Mouse (Mus musculus): ENCODE measurements around the gene Rnf169.
A peak's percentile ranks its signal among the peaks of the same experiment; 100 is the strongest.
"Not testable (repeated sequence)": the region's sequence is repeated elsewhere in the genome, so short reads cannot be mapped to it uniquely, and the experiment has no call there.

Gene Rnf169

GRCm38 (mm10) chr7:99946356-99946755 lies 33.9 kb downstream of the Rnf169 start:
- no peak for DNase-seq (ENCODE audit: low spot score in 2 of 2)

DNA sequence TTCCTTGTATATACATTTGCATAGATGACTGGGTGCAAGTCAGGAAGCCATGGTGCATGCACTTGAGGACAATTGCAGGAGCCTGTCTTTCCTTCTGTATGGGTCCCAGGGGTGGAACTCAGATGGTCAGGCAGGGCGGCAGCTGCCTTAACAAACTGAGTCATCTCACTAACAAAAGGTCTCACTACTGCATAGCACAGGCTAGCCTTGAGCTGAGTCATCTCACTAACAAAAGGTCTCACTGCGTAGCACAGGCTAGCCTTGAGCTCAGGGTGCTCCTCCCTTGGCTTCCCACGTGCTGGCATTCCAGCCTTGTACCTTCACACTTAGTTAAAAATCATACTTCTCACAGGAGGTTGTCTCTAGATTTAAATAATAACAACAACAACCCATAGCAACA lies 34.3 kb downstream of the Rnf169 start:
- DNase-seq (ENCODE audit: low spot score in 2 of 2): no peak

DNA sequence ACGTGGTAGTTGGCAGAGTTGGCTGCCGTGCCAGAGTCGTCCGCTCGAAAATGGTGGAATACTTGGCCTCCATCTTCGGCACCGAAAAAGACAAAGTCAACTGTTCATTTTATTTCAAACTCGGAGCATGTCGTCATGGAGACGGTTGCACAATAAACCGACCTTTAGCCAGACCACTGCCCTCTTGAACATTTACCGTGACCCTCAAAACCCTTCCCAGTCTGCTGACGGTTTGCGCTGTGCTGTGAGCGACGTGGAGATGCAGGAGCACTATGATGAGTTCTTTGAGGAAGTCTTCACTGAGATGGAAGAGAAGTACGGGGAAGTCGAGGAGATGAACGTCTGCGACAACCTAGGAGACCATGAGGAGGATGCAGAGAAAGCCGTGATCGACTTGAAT lies 35.2 kb downstream of the Rnf169 start:
- not testable (repeated sequence) for DNase-seq (ENCODE audit: low spot score in 2 of 2)

GRCm38 (mm10) chr7:99944520-99944919 lies 35.7 kb downstream of the Rnf169 start:
- DNase-seq (ENCODE audit: low spot score in 2 of 2): no peak

DNA sequence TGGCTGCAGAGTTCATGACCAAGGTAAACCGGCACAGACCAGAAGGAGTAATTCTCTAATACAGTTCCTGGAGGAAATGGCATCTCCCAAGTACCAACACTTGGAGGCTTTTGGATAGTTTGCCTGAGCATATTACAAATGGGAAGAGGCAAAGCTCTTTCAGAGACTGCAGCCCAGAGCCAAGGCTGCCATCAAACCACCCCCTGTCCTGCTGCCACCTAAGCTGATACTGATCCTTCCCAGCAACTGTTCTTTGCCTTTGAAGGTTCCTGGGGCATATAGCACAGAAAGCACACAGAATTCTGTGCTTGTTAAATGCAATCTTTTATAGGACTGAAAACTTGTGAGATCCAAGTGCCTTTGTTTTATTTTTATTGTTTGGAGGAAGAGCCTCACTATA lies 39.6 kb downstream of the Rnf169 start:
- DNase-seq (ENCODE audit: low spot score in 2 of 2): no peak

- DNase-seq (ENCODE audit: low spot score in 2 of 2): no peak
Measured at GRCm38 (mm10) chr7:99935758-99936157, 44.5 kb downstream of the Rnf169 start.

- peak; percentile 71 to 82 for DNase-seq (ENCODE audit: low spot score in 2 of 2)
Measured at GRCm38 (mm10) chr7:99926916-99927714, 53.1 kb downstream of the Rnf169 start.

GRCm38 (mm10) chr7:99920416-99920815 lies 59.8 kb downstream of the Rnf169 start:
- DNase-seq (ENCODE audit: low spot score in 2 of 2): no peak

DNA sequence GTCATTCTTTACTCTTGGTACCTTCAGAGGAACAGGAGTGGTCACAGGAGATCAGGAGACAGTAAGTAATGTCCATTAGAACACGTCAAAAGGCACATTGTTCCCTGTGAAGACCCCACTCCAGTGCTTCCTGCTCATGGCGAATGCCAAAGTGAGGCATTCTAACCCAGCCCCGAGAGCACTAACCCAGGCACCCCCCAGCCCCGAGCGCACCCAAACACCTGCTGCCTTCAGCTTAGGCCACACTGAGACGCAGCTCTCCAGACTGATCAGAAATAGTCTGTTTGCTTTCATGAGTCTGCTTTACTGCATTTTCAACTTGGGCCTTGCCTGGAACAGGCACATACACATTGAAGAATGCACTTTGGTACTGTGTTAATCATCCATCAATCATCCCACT lies 60.3 kb downstream of the Rnf169 start:
- DNase-seq (ENCODE audit: low spot score in 2 of 2): no peak

DNA sequence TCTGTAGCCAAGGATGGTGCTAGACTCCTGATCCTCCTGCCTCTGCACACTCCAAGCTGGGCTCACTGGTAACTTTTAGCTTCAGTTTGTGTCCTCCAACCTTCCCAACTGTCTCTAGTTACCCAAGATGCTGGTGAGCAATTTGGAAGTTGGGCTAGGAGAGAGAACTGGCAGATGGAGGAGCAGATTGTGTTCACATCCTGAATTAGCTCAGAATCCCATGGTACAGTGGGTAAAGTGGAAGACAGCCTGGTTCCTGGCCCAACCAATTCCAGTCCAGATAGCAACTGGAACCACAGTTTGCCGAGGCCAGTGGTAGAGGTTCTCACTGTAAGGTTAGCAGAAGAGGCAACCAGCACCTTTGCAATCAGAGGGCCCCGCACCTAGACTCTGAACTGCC lies 61.1 kb downstream of the Rnf169 start:
- peak in 1 of 2 experiments; percentile 59 for DNase-seq (ENCODE audit: low spot score in 2 of 2)

GRCm38 (mm10) chr7:99917320-99917844 lies 62.9 kb downstream of the Rnf169 start:
- peak; percentile 67 to 71 for DNase-seq (ENCODE audit: low spot score in 2 of 2)

DNA sequence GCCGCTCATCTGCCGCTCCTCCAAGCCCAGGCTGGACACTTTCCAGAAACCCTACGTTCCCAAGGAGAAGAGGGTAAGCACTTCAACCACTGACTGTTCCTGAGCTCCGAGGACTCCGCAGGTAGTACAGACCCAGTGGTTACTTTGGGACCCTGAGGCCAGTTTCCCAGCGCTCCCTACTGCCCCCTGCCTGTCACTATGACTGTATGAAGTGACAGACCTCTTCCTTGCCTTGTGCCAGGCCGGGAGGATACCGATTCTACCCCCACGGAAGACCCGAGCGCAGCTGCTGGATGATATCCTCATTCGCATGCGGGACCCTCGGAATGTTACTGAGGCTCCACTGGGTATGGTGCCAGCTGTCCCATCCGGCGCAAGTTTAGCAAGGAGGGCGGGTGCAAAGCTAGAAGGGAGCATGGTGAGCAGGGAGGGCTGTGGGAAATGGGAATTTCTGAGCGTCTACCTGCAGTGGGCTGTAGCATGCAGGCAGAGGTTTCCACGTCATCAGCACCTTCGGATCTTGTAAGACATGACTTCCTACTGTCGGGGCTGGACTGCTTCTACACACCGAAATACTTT lies 63.4 kb downstream of the Rnf169 start:
- peak; percentile 54 to 58 for DNase-seq (ENCODE audit: low spot score in 2 of 2)

- DNase-seq (ENCODE audit: low spot score in 2 of 2): no peak
Measured at GRCm38 (mm10) chr7:99915511-99915910, 64.7 kb downstream of the Rnf169 start.

GRCm38 (mm10) chr7:99914316-99914715 lies 65.9 kb downstream of the Rnf169 start:
- DNase-seq (ENCODE audit: low spot score in 2 of 2): no peak

GRCm38 (mm10) chr7:99911038-99911437 lies 69.2 kb downstream of the Rnf169 start:
- DNase-seq (ENCODE audit: low spot score in 2 of 2): no peak

DNA sequence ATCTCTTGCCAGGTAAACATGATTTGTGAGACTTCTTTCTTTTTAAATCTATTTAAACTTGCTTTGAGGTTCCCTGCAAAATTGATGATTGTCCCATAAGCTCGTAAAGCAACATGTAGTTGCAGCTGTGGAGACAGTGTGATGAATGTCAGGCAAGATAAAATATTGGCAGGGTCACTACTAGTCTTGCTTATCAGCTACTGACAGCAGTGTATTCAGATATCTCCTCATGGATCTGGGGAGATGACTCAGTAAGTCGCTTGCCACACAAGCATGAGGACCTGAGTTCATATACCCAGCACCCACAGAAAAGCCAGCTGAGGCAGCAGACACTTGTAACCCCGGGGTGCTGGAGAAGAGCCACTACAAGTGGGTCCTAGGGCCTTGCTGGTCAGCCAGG lies 72.8 kb downstream of the Rnf169 start:
- no peak for DNase-seq (ENCODE audit: low spot score in 2 of 2)

- DNase-seq (ENCODE audit: low spot score in 2 of 2): no peak
Measured at GRCm38 (mm10) chr7:99906346-99906745, 73.9 kb downstream of the Rnf169 start.

DNA sequence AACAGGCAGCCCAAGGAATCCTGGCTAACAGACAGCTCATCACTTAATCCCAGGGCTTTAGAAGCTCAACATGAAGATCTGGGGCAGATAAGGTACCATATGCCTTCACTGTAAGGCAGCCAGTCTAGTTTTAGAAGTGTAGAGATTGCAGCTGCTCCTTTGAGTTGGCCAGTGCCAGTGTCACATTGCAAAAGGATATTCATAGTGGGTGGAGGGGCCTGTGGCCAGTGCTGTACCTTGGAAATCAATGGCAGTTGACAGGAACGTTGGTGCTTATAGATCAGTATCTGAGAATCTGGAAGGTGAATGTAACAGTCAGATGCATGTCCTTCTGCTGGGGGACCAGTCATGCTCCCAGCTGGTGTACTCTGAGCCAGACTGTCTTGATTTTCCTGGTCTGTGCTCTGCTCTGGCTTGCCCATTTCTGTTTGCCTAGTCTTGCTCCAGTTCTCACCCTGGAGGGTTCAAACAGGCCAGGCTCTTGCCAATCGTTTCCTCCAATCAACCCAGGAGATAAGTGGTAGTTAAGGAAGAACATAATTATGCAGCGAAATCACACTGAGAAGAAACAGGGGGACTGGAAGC lies 75.7 kb downstream of the Rnf169 start:
- no peak for DNase-seq (ENCODE audit: low spot score in 2 of 2)

DNA sequence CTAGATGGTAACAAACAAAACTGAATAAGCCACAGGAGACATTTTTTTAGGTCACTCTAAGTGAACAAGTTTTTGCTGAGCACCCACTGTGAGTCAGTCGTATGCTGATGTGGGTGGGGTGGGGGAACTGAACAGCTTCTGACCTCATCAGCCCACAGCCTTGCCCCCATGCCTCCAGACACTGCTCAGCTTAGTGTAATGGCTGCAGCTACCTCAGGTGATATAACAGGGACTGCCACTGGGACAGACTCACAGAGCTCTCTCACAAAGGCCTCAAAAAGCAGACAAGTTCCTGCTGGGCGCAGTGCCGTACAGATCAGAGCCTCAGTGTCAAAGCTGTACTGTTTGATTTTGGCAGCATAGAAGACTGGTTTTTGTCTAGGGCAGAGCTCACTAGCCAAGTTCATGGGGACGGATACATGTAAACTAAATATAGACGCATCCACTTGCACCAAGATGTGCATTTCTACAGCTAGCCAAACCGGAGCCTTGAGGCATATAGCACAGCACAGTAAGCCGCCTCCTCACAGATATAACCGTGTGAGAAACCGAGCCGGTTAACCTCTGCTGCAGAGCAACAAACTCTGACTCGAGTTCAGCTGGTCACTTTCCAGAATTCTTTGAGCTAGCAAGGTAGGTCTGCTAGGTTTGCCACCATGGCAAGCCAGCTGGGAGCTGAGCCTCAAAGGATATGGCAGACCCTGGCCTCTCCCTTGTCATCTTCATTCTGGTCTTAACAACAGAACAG lies 77.2 kb downstream of the Rnf169 start:
- no peak for DNase-seq (ENCODE audit: low spot score in 2 of 2)

DNA sequence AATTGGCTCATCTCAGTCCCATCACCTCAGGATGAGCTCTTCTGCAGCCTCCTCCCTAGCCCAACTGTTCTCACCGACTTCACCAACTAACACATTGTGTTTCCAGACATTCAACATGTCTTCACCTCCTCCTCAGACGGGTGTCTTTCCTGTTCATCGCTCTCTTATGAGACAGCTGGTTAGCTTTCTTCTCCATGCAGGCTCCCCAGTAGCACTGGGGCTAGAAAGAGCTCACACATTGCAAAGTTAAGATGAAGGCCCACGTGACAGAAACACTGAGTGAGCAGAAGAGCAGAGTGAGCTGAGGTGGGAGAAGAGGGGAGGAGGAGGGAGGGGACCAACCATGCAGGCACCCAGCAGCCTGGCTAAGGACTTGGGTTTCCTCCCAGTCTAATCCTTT lies 78.0 kb downstream of the Rnf169 start:
- DNase-seq (ENCODE audit: low spot score in 2 of 2): peak in 1 of 2 experiments; percentile 57

DNA sequence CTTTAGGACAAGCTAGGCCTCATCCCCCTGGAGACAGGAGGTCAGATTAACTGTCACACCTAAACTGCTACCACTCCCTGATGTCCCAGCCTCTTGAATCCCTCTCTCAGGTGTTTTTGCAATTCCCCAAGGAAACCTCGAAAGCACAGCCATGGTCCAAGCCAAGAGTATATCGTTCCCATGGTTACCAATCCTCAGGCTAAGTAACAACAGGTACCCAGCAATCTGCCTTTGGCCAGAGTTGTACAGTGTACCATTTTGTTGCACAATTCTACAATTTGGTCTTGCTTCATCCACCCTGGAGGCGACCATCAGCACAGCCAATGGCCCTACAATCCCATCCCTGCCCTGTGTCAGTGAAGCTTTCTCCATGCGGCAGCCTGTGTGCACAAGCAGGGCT lies 83.3 kb downstream of the Rnf169 start:
- no peak for DNase-seq (ENCODE audit: low spot score in 2 of 2)

- no peak for DNase-seq (ENCODE audit: low spot score in 2 of 2)
Measured at GRCm38 (mm10) chr7:99894478-99894877, 85.8 kb downstream of the Rnf169 start.
